Mouse (Mus musculus) bone marrow macrophage, adult 2 months (primary cell): Measurements from ENCODE around the gene Itga11. TPM values are rescaled to one million over a fixed set of nuclear protein-coding genes. Genes with fewer than 3 reads are reported as not detected.

Experiments
- H3K27ac ChIP-seq: 2 replicates; pipeline ENCODE4 v1.5.1; 2012; ENCODE audit warnings: low read depth, low read length; ENCODE audit not compliant: insufficient read depth
- H3K4me1 ChIP-seq: 2 replicates; pipeline ENCODE4 v1.6.1; 2012; ENCODE audit warnings: low read length; ENCODE audit not compliant: control insufficient read depth, insufficient read depth
- H3K4me3 ChIP-seq: 2 replicates; pipeline ENCODE4 v1.5.1; 2012; ENCODE audit warnings: mild to moderate bottlenecking, low read length, moderate library complexity; ENCODE audit not compliant: insufficient read depth
- CTCF ChIP-seq: IDR thresholded peaks from 2 replicates; pipeline ENCODE4 v1.5.1; 2012; ENCODE audit warnings: low read depth, mild to moderate bottlenecking, low read length, moderate library complexity
- POLR2A ChIP-seq: IDR thresholded peaks from 2 replicates; pipeline ENCODE4 v1.6.1; 2012; ENCODE audit warnings: mild to moderate bottlenecking, low read depth, low read length, borderline replicate concordance
- polyA plus RNA-seq: library from polyadenylated mRNA; stranded (reverse); fragments of >200 nt; gene quantifications from 2 replicates; pipeline ENCODE4 v1.2.4, GENCODE M21; 2012; ENCODE audit not compliant: missing spikeins, insufficient read depth, insufficient read length

Itga11 gene
- 0.46 TPM in 1 of 2 replicates, not detected in the other for polyA plus RNA-seq

DNA sequence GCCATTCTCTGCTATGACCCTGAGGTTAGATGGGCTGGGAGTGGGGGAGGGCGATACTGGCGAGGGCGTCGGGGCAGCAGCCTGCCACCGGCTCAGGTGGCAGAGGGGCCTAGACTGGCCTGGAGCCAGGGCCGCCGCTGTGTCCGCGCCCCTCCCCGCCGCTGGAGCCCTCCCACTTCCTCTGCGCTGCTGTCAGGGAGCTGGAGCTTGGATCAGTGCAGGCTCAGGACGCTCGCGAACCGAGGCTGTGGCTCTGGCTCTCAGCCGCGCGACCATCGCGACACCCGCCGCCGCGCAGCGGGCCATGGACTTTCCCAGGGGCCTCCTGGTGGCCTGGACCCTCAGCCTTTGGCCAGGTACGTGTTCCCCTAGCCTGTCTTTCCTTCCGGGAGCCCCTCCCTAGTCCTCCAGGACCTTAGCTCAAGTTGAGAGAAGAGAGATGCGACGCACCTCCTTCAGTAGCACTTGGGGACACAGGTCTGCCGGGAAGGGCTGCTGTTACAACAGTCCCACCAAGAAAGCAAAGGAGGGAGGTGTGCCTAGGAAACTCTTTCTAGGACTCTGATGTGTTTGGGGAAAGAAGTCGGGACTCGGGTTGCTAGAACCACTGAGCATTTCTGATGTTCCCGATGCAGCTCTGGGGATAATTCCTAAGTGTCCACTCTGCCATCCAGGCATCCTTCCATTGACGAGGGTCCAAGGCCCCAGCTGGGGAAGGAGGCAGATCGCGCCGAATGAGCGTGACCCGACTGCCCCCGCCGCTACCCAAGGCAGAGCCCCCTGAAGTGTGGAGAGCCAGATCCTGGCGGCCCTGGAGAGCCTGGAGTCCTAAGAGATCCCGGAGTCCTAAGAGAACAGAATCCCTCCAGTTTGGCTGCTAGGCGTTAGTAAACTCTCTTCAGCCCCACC lies at the start of gene Itga11:
Gene Itga11 (plus strand): TSS at position 186 of the 909 bp plus-strand sequence.
- H3K4me1 ChIP-seq = no peaks in the 10 kb centered on the region
- TF ChIP-seq CTCF (no peak), POLR2A (no peak)
- no peak within 1 kb of the TSS for H3K4me3 ChIP-seq
- H3K27ac ChIP-seq = no peak within 1 kb of the TSS

GRCm38 (mm10) chr9:62630631-62631240 lies 46.9 kb upstream of the Itga11 start:
- TF ChIP-seq CTCF = no peak
- no peak for TF ChIP-seq POLR2A
- peaks cover 3% of the 10 kb centered on the region; the same call in 1 of the 2 replicates for H3K4me1 ChIP-seq
- no peak overlapping the region for H3K27ac ChIP-seq
- no peak overlapping the region for H3K4me3 ChIP-seq

GRCm38 (mm10) chr9:62632392-62632791 lies 45.2 kb upstream of the Itga11 start:
- Histone ChIP-seq H3K4me1 (no peaks in the 10 kb centered on the region), H3K27ac (no peak overlapping the region), H3K4me3 (no peak overlapping the region)
- TF ChIP-seq CTCF (no peak), POLR2A (no peak)

GRCm38 (mm10) chr9:62638045-62638444 lies 39.6 kb upstream of the Itga11 start:
- TF ChIP-seq CTCF (no peak), POLR2A (no peak)
- Histone ChIP-seq H3K4me1 (0 out of 2 replicates have a peak, but pooled peaks cover 2% of the 10 kb centered on the region), H3K27ac (no peak overlapping the region), H3K4me3 (no peak overlapping the region)

- TF ChIP-seq CTCF (no peak), POLR2A (no peak)
- H3K4me3 ChIP-seq = no peak overlapping the region
- 0 out of 2 replicates have a peak, but pooled peaks cover 2% of the 10 kb centered on the region for H3K4me1 ChIP-seq
- no peak overlapping the region for H3K27ac ChIP-seq
Observed at GRCm38 (mm10) chr9:62639686-62640085, 37.9 kb upstream of the Itga11 start.

- TF ChIP-seq POLR2A = no peak
- no peak for TF ChIP-seq CTCF
- Histone ChIP-seq H3K4me1 (0 out of 2 replicates have a peak, but pooled peaks cover 2% of the 10 kb centered on the region), H3K27ac (no peak overlapping the region), H3K4me3 (no peak overlapping the region)
Observed at GRCm38 (mm10) chr9:62640188-62640587, 37.4 kb upstream of the Itga11 start.

DNA sequence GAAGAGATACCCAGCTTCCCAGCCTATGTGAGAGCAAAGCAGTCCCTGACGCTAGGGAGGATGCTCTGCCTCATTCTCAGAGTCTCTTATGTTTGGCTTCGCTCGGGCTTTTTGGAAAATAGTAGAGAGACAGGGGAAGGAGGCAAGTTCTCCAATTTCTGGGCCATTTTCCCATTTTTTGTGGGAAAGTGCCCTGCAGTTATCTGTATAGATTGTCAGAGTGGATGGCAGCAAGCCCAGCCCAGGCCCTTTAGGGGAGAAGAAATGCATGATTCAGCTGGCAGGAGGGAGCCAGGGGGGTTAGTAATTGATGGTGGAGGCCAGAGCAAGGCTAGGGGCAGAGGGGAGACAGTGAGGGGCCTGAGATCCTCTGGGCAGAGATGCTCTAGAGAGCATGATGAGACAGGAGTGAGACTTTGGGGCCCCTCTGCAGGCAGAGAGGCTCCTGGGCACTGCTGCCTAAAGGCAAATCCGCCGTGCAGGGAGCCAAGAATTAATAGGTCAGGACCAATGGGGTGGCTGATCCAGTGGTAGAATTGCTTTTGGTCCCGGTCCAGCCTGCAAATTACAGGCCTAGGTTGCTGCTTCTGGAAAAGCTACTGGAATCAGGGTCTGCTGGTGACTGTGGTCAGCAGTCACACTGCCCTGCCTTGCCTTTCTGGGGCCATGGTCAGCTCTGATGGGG lies 31.8 kb upstream of the Itga11 start:
- H3K4me1 ChIP-seq = no peaks in the 10 kb centered on the region
- TF ChIP-seq CTCF (no peak), POLR2A (no peak)
- no peak overlapping the region for H3K4me3 ChIP-seq
- no peak overlapping the region for H3K27ac ChIP-seq

GRCm38 (mm10) chr9:62646721-62647183 lies 30.9 kb upstream of the Itga11 start:
- no peak overlapping the region for H3K4me3 ChIP-seq
- TF ChIP-seq CTCF = no peak
- no peak for TF ChIP-seq POLR2A
- H3K27ac ChIP-seq = no peak overlapping the region
- H3K4me1 ChIP-seq = no peaks in the 10 kb centered on the region

GRCm38 (mm10) chr9:62649444-62649843 lies 28.2 kb upstream of the Itga11 start:
- H3K4me1 ChIP-seq = no peaks in the 10 kb centered on the region
- TF ChIP-seq POLR2A = no peak
- no peak for TF ChIP-seq CTCF
- no peak overlapping the region for H3K27ac ChIP-seq
- H3K4me3 ChIP-seq = no peak overlapping the region

DNA sequence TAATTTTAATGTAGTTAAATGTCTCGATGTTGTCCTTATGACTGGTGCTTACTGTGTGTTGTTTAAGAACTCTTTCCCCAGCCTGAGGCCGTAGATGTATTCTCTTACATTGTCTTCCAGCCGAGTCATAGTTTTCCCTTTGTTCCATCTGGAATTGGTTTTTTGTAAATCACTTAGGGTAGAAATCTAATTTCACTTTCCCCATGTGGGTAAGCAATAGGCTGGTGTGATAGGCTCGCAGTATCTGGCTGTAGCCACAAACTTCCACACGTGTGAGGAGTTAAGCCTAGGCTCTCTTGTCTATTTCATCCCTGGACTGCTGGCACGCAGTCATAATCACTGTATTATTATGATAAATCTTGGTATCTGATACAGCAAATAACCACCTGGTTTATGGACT lies 26.9 kb upstream of the Itga11 start:
- H3K4me3 ChIP-seq = no peak overlapping the region
- H3K4me1 ChIP-seq = no peaks in the 10 kb centered on the region
- TF ChIP-seq CTCF (no peak), POLR2A (no peak)
- no peak overlapping the region for H3K27ac ChIP-seq

GRCm38 (mm10) chr9:62654336-62654735 lies 23.3 kb upstream of the Itga11 start:
- TF ChIP-seq CTCF (no peak), POLR2A (no peak)

More at GRCm38 (mm10) chr9:62654336-62654735, 23.3 kb upstream of the Itga11 start:
- H3K4me1 ChIP-seq = no peaks in the 10 kb centered on the region
- no peak overlapping the region for H3K4me3 ChIP-seq
- H3K27ac ChIP-seq = no peak overlapping the region
